Mouse (Mus musculus) E14TG2a.4 (cell line): ENCODE results near the gene Ccdc65.

Experiments
- CTCF ChIP-seq: conservative IDR thresholded peaks from 2 replicates; pipeline ENCODE4 v1.5.1; 2014; ENCODE audit warnings: low read length
- NANOG ChIP-seq: IDR thresholded peaks from 2 replicates; pipeline ENCODE4 v1.6.1; 2014; ENCODE audit warnings: borderline replicate concordance, low read length, mixed read lengths
- POU5F1 ChIP-seq: IDR thresholded peaks from 2 replicates; pipeline ENCODE4 v1.6.1; 2014; ENCODE audit warnings: low read length, borderline replicate concordance

GRCm38 (mm10) chr15:98765929-98766328 is 57.9 kb downstream of the Ccdc65 start:
- TF ChIP-seq CTCF (no peak), POU5F1 (no peak), NANOG (no peak)
